Mouse (Mus musculus) ES-Bruce4 (cell line): ENCODE data around the gene Exph5. TPM values are rescaled to one million over a fixed set of nuclear protein-coding genes. Genes with fewer than 3 reads are reported as not detected.

Experiments
- H3K27ac ChIP-seq: 2 replicates; pipeline ENCODE4 v1.5.1; 2012; ENCODE audit warnings: low read length, inconsistent platforms; ENCODE audit not compliant: insufficient read depth
- H3K27me3 ChIP-seq: 2 replicates; pipeline ENCODE4 v1.6.1; 2012; ENCODE audit warnings: mild to moderate bottlenecking, low read length, inconsistent platforms; ENCODE audit not compliant: control insufficient read depth, poor library complexity, insufficient read depth, severe bottlenecking
- H3K36me3 ChIP-seq: 2 replicates; pipeline ENCODE4 v1.6.1; 2012; ENCODE audit warnings: inconsistent platforms, mild to moderate bottlenecking, low read length, moderate library complexity; ENCODE audit not compliant: control insufficient read depth, poor library complexity, insufficient read depth, severe bottlenecking
- H3K4me1 ChIP-seq: one replicate; pipeline ENCODE4 v1.8.1; 2011; ENCODE audit warnings: low read length; ENCODE audit not compliant: control insufficient read depth, insufficient read depth
- H3K4me3 ChIP-seq: 2 replicates; pipeline ENCODE4 v1.5.1; 2011; ENCODE audit warnings: low read depth, mild to moderate bottlenecking, low read length
- H3K9ac ChIP-seq: 2 replicates; pipeline ENCODE4 v1.6.1; 2012; ENCODE audit warnings: low read depth, mild to moderate bottlenecking, inconsistent platforms; ENCODE audit not compliant: poor library complexity, severe bottlenecking
- H3K9me3 ChIP-seq: replicated peaks from 2 replicates; pipeline ENCODE4 v1.6.1; 2012; ENCODE audit warnings: mild to moderate bottlenecking, low read length, inconsistent platforms; ENCODE audit not compliant: control insufficient read depth, poor library complexity, insufficient read depth, severe bottlenecking
- CTCF ChIP-seq: IDR thresholded peaks from one replicate; pipeline ENCODE4 v1.8.1; 2011; ENCODE audit warnings: low read depth, low read length
- EP300 ChIP-seq: IDR thresholded peaks from 2 replicates; pipeline ENCODE4 v1.6.1; 2011; ENCODE audit warnings: low read depth, low read length; ENCODE audit not compliant: insufficient read depth
- POLR2A ChIP-seq: IDR thresholded peaks from one replicate; pipeline ENCODE4 v1.8.1; 2011; ENCODE audit warnings: low read length; ENCODE audit not compliant: insufficient read depth
- polyA plus RNA-seq: library from polyadenylated mRNA; stranded (reverse); fragments of >200 nt; gene quantifications from 2 replicates; pipeline ENCODE4 v1.2.4, GENCODE M21; 2011; ENCODE audit warnings: low read depth; ENCODE audit not compliant: missing spikeins, insufficient read depth, insufficient read length

The Exph5 gene
- polyA plus RNA-seq, 1 experiment, result 0.40 TPM

- H3K4me1 ChIP-seq, result no peaks in the 10 kb centered on the region
- H3K4me3 ChIP-seq, result no peak overlapping the region
- H3K36me3 ChIP-seq, result no peaks in the 10 kb centered on the region
- H3K9ac ChIP-seq, result no peak overlapping the region
- H3K9me3 ChIP-seq, result no peaks in the 10 kb centered on the region
- no peaks in the 10 kb centered on the region for H3K27me3 ChIP-seq
- H3K27ac ChIP-seq, result no peak overlapping the region
- no peak for TF ChIP-seq CTCF
- TF ChIP-seq POLR2A, result no peak
- TF ChIP-seq EP300, result no peak
Measured at GRCm38 (mm10) chr9:53323419-53324251, 22.2 kb downstream of the Exph5 start.

- Histone ChIP-seq H3K4me1 (no peaks in the 10 kb centered on the region), H3K4me3 (no peak overlapping the region), H3K9me3 (no peaks in the 10 kb centered on the region), H3K36me3 (no peaks in the 10 kb centered on the region), H3K27me3 (no peaks in the 10 kb centered on the region), H3K9ac (no peak overlapping the region), H3K27ac (no peak overlapping the region)
- no peak for TF ChIP-seq EP300
- no peak for TF ChIP-seq POLR2A
- TF ChIP-seq CTCF, result no peak
Measured at GRCm38 (mm10) chr9:53325363-53326090, 24.1 kb downstream of the Exph5 start.

- H3K4me1 ChIP-seq, result no peaks in the 10 kb centered on the region
- no peaks in the 10 kb centered on the region for H3K27me3 ChIP-seq
- no peak overlapping the region for H3K4me3 ChIP-seq
- H3K27ac ChIP-seq, result no peak overlapping the region
- H3K36me3 ChIP-seq, result no peaks in the 10 kb centered on the region
- H3K9me3 ChIP-seq, result no peaks in the 10 kb centered on the region
- no peak overlapping the region for H3K9ac ChIP-seq
- no peak for TF ChIP-seq EP300
- TF ChIP-seq POLR2A, result no peak
- no peak for TF ChIP-seq CTCF
Measured at GRCm38 (mm10) chr9:53328203-53328602, 26.7 kb downstream of the Exph5 start.

- Histone ChIP-seq H3K27me3 (no peaks in the 10 kb centered on the region), H3K4me3 (no peak overlapping the region), H3K9ac (no peak overlapping the region), H3K9me3 (no peaks in the 10 kb centered on the region), H3K36me3 (no peaks in the 10 kb centered on the region), H3K4me1 (no peaks in the 10 kb centered on the region), H3K27ac (no peak overlapping the region)
- no peak for TF ChIP-seq EP300
- no peak for TF ChIP-seq POLR2A
- no peak for TF ChIP-seq CTCF
Measured at GRCm38 (mm10) chr9:53329301-53330206, 28.1 kb downstream of the Exph5 start.

GRCm38 (mm10) chr9:53330247-53330646 lies 28.8 kb downstream of the Exph5 start:
- no peaks in the 10 kb centered on the region for H3K4me1 ChIP-seq
- H3K4me3 ChIP-seq, result no peak overlapping the region
- H3K9ac ChIP-seq, result no peak overlapping the region
- H3K36me3 ChIP-seq, result no peaks in the 10 kb centered on the region
- no peaks in the 10 kb centered on the region for H3K9me3 ChIP-seq
- H3K27me3 ChIP-seq, result no peaks in the 10 kb centered on the region
- no peak overlapping the region for H3K27ac ChIP-seq
- no peak for TF ChIP-seq EP300
- no peak for TF ChIP-seq CTCF
- no peak for TF ChIP-seq POLR2A
